Mouse (Mus musculus): Measurements from ENCODE around the gene Klhl29. TPM values are rescaled to one million over a fixed set of nuclear protein-coding genes. Genes with fewer than 3 reads are reported as not detected.

Klhl29 gene
- polyA plus RNA-seq, 1 experiment, result 8.7 TPM

DNA sequence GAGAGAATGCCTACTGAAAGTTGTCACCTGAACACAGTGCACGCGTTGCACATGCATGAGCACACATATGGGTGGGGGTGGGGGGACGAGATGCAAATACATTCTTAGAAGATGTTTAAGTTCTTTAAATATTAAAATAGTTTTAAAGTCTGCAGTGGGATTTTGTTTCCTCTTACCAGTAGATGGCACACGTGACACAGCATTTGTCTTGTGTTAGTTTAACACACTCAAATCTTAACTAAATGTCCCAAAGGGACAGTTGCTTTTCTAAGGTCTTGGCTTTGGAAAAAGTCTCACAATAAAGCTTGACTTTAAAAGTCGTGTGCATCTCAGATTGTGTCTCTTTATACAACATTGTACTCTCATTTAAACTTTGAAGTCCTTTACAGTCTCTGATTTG, 346.4 kb downstream of the Klhl29 start:
- no peak for DNase-seq (ENCODE audit: low spot score)
